Mouse (Mus musculus) layer of hippocampus, postnatal 10 days (tissue): ENCODE data around the gene Naa25. TPM values are rescaled to one million over a fixed set of nuclear protein-coding genes. Genes with fewer than 3 reads are reported as not detected.

Experiments used
- DNase-seq, 2 experiments: peaks; one replicate each; pipeline ENCODE4 v3.0.0; 2021; ENCODE audit warnings: low spot score in 2 of 2
- total RNA-seq, 2 experiments: library from RNA; stranded (reverse); gene quantifications; 2 replicates each; pipeline ENCODE4 v1.2.3; 2021

Gene Naa25
- total RNA-seq, 2 experiments from 2014 or later, result 43.9 to 45.3 TPM

- DNase-seq, result peak; percentile 99 to 100
Observed at GRCm38 (mm10) chr5:121452026-121452869, 54.5 kb downstream of the Naa25 start, which contains the start of gene Erp29. TSS of gene Erp29 (minus strand) at chr5:121452506.

GRCm38 (mm10) chr5:121452906-121453305 lies 55.2 kb downstream of the Naa25 start:
- no peak for DNase-seq

- DNase-seq, result no peak
Observed at GRCm38 (mm10) chr5:121453743-121454502, 56.2 kb downstream of the Naa25 start.

- no peak for DNase-seq
Observed at GRCm38 (mm10) chr5:121454503-121454782, 56.7 kb downstream of the Naa25 start.

- no peak for DNase-seq
Observed at GRCm38 (mm10) chr5:121455510-121456265, 58.0 kb downstream of the Naa25 start.

GRCm38 (mm10) chr5:121461339-121462170 lies 63.8 kb downstream of the Naa25 start:
- DNase-seq, result no peak

- no peak for DNase-seq
Observed at GRCm38 (mm10) chr5:121462171-121462502, 64.4 kb downstream of the Naa25 start.

GRCm38 (mm10) chr5:121462967-121463366 lies 65.2 kb downstream of the Naa25 start:
- no peak for DNase-seq

- DNase-seq, result no peak
Observed at GRCm38 (mm10) chr5:121463601-121464250, 66.0 kb downstream of the Naa25 start.

GRCm38 (mm10) chr5:121469566-121469965 lies 71.8 kb downstream of the Naa25 start:
- DNase-seq, result no peak

- DNase-seq, result no peak
Observed at GRCm38 (mm10) chr5:121472411-121472810, 74.7 kb downstream of the Naa25 start.

- no peak for DNase-seq
Observed at GRCm38 (mm10) chr5:121474610-121475009, 76.9 kb downstream of the Naa25 start.

GRCm38 (mm10) chr5:121476040-121476439 lies 78.3 kb downstream of the Naa25 start:
- DNase-seq, result no peak

GRCm38 (mm10) chr5:121477680-121478079 lies 79.9 kb downstream of the Naa25 start:
- peak in 1 of 2 experiments; percentile 31 for DNase-seq

- no peak for DNase-seq
Observed at GRCm38 (mm10) chr5:121484801-121485200, 87.1 kb downstream of the Naa25 start.

GRCm38 (mm10) chr5:121493305-121493704 lies 95.6 kb downstream of the Naa25 start:
- DNase-seq, result peak; percentile 10 to 19
